Mouse (Mus musculus) stomach, postnatal 0 days (tissue): ENCODE measurements around the gene Dppa4. TPM values are rescaled to one million over a fixed set of nuclear protein-coding genes. Genes with fewer than 3 reads are reported as not detected.

Source experiments
- ATAC-seq: fragments of 200-750 bp; cut with Nextera tagmentation; 2 replicates; pipeline ENCODE4 v1.8.0; 2017; ENCODE audit not compliant: low FRiP score, low TSS enrichment
- DNase-seq: peaks from one replicate; pipeline ENCODE4 v3.0.0-alpha.2; 2016; ENCODE audit warnings: low spot score
- H3K27ac ChIP-seq: fragments of 300-500 bp; sonication (generic); replicated peaks from 2 replicates; pipeline ENCODE4 v1.5.1; 2014; ENCODE audit warnings: mild to moderate bottlenecking, control low read depth
- H3K27me3 ChIP-seq: fragments of 300-500 bp; sonication (generic); 2 replicates; pipeline ENCODE4 v1.6.1; 2014; ENCODE audit warnings: low read length; ENCODE audit not compliant: control insufficient read depth, insufficient read depth
- H3K36me3 ChIP-seq: fragments of 300-500 bp; sonication (generic); 2 replicates; pipeline ENCODE4 v1.6.1; 2014; ENCODE audit warnings: low read length, mixed read lengths; ENCODE audit not compliant: control insufficient read depth, insufficient read depth
- H3K4me1 ChIP-seq: fragments of 300-500 bp; sonication (generic); replicated peaks from 2 replicates; pipeline ENCODE4 v1.6.1; 2014; ENCODE audit warnings: antibody characterized with exemption; ENCODE audit not compliant: control insufficient read depth, insufficient read depth
- H3K4me2 ChIP-seq: fragments of 300-500 bp; sonication (generic); replicated peaks from 2 replicates; pipeline ENCODE4 v1.6.1; 2014; ENCODE audit warnings: low read depth, mild to moderate bottlenecking, control low read depth, moderate library complexity
- H3K4me3 ChIP-seq: fragments of 300-500 bp; sonication (generic); 2 replicates; pipeline ENCODE4 v1.5.1; 2014; ENCODE audit warnings: low read depth, low read length, control low read depth
- H3K9ac ChIP-seq: fragments of 300-500 bp; sonication (generic); 2 replicates; pipeline ENCODE4 v1.6.1; 2014; ENCODE audit warnings: mild to moderate bottlenecking, low read length, control low read depth, mixed read lengths
- H3K9me3 ChIP-seq: fragments of 300-500 bp; sonication (generic); 2 replicates; pipeline ENCODE4 v1.6.1; 2016; ENCODE audit warnings: low read length; ENCODE audit not compliant: control insufficient read depth
- CTCF ChIP-seq: IDR thresholded peaks from 2 replicates; pipeline ENCODE4 v1.5.1; 2016; ENCODE audit warnings: antibody characterized with exemption, low read depth, mild to moderate bottlenecking, moderate library complexity
- EP300 ChIP-seq: optimal IDR thresholded peaks from 2 replicates; pipeline ENCODE3; 2016; ENCODE audit warnings: antibody characterized with exemption
- WGBS: fragments of 180-500 bp; shearing (Covaris S2); extraction: QIAGEN DNeasy Blood & Tissue Kit; methylation state at CpG from one replicate; pipeline ENCODE4 v1.1.7; 2014; 5-methylcytosine and 5-hydroxymethylcytosine counted together
- polyA plus RNA-seq: library from polyadenylated mRNA; unstranded; fragments of >200 nt; fragmentation: Nextera tagmentation; extraction: Ambion mirVana; gene quantifications from 2 replicates; pipeline ENCODE4 v1.2.1, GENCODE M21; 2015

Dppa4 gene
- polyA plus RNA-seq, 1 experiment from 2014 or later: not detected

DNA sequence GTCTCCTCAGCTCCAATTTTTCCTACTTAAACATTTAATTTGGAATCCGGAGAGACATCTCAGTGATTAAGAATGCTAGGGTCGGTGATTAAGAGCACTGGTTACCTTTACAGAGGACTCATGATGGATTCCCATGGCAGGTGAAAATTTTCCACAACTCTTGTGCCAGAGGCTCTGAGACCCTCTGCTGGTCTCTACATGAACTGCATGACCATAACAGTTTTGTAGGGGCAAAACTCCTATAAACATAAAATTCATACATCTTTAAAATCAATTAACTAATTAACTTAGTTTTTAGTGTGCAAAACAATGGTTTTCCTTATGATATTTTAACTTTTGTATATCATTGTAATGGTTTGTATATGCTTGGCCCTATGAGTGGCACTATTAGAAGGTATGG lies 44.9 kb downstream of the Dppa4 start:
- 89% methylated on average over 2 of the region's 2 CpGs for WGBS

DNA sequence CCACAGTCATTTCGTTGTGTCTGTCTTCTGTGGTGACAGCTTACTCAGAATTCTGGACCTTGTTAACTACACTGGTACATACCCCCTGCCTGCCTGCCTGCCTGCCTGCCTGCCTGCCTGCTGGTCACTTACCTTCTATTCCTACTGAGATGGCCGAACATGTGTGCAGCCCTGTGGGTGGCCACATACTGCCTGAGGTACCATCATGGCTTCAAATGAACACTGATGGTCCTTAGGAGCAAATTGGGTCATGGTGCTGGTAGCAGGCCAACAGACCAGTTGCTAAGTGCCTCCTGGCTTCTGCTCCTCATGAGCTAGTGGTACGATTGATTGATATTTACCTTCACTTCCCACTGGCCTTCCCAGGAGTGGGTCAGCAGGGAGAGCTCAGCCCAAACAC lies 48.3 kb downstream of the Dppa4 start:
- no peak for TF ChIP-seq CTCF
- TF ChIP-seq EP300: no peak
- H3K4me2 ChIP-seq: no peak overlapping the region
- no peaks in the 10 kb centered on the region for H3K27me3 ChIP-seq
- H3K4me1 ChIP-seq: no peaks in the 10 kb centered on the region
- no peaks in the 10 kb centered on the region for H3K9me3 ChIP-seq
- ATAC-seq (no peak), DNase-seq (no peak)
- H3K4me3 ChIP-seq: no peak overlapping the region
- 65% methylated on average over 3 of the region's 3 CpGs for WGBS
- no peak overlapping the region for H3K9ac ChIP-seq
- H3K27ac ChIP-seq: no peak overlapping the region
- no peaks in the 10 kb centered on the region for H3K36me3 ChIP-seq

More for the DNA sequence above, 44.9 kb downstream of the Dppa4 start:
- TF ChIP-seq EP300: no peak
- TF ChIP-seq CTCF: peak; percentile 28
- Histone ChIP-seq H3K4me3 (no peak overlapping the region), H3K27ac (no peak overlapping the region), H3K9me3 (no peaks in the 10 kb centered on the region), H3K36me3 (no peaks in the 10 kb centered on the region), H3K9ac (no peak overlapping the region), H3K27me3 (no peaks in the 10 kb centered on the region), H3K4me1 (no peaks in the 10 kb centered on the region), H3K4me2 (no peak overlapping the region)
- no peak for ATAC-seq
- DNase-seq: no peak

DNA sequence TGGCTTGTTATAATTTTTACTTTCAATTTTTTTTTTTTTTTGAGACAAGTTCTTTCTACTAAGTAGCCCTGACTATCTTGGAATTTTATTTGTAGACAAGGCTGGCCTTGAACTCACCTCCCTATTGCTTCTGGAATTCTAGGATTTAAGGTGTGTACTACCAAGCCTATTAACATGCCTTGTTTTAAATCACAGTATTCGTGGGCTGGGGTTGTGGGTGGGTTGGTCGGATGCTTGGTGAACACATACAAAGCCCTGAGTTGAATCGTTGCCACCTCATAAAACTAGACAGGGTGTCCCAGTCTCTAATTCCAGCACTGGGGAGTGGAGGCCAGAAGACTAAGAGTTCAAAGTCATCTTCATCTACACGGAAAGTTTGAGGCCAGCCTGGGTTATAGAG lies 51.8 kb downstream of the Dppa4 start:
- no peak overlapping the region for H3K4me2 ChIP-seq
- WGBS: 82% methylated on average over 4 of the region's 4 CpGs
- ATAC-seq (no peak), DNase-seq (no peak)
- H3K9ac ChIP-seq: no peak overlapping the region
- no peaks in the 10 kb centered on the region for H3K36me3 ChIP-seq
- H3K27me3 ChIP-seq: no peaks in the 10 kb centered on the region
- TF ChIP-seq EP300 (no peak), CTCF (no peak)
- no peaks in the 10 kb centered on the region for H3K4me1 ChIP-seq
- H3K27ac ChIP-seq: no peak overlapping the region
- H3K4me3 ChIP-seq: no peak overlapping the region
- no peaks in the 10 kb centered on the region for H3K9me3 ChIP-seq

Other genes starting within 250 kb of the Dppa4 start
- gene Dppa2, start 20.2 kb downstream of the Dppa4 start, polyA plus RNA-seq: 0.07 TPM in 1 of 2 replicates, not detected in the other
- gene Gm5485, start 128.7 kb downstream of the Dppa4 start, polyA plus RNA-seq: 0.58 and 0.88 TPM in 2 replicates
- 0.19 and 0.25 TPM in 2 replicates for gene Morc1, start 147.5 kb downstream of the Dppa4 start, polyA plus RNA-seq